Mouse (Mus musculus): ENCODE results near the gene Gpr150. TPM values are rescaled to one million over a fixed set of nuclear protein-coding genes. Genes with fewer than 3 reads are reported as not detected.

Gene Gpr150
- 0.13 TPM in 1 of 2 replicates, not detected in the other for polyA plus RNA-seq (2014; fragmentation: Nextera tagmentation; extraction: Ambion mirVana)

DNA sequence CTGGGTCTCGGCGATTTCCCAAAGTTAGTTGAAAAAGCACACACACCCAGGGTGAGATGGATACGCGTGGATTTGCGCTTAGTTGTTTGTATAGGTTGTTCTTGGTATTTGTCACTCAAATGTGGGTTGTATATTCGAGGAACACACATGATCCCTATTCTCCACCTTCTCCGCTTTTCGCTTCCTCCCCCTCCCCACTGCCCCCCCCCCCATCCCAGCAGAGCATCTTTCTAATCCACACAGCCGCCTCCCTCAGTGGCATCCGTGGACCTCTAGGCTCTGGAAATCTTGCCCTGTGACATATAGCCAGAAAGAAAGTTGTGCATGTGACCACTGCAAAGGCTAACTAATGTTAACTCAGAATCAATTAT lies at the start of gene Gpr150:
Gene Gpr150, minus strand, starts transcription at position 101 of the 371 bp plus-strand sequence.
- H3K27me3 ChIP-seq (ENCODE audit: insufficient read depth, low read length) = peaks cover 46% of the 10 kb centered on the region
- ATAC-seq (ENCODE audit: insufficient read depth) = no peak
- 12% methylated on average over 10 of the region's 10 CpGs for WGBS
- no peaks in the 10 kb centered on the region for H3K9me3 ChIP-seq (ENCODE audit: low read depth, low read length)
- 0 out of 2 replicates have a peak, but pooled peaks cover 5% of the 10 kb centered on the region for H3K4me1 ChIP-seq (ENCODE audit: insufficient read depth)
- H3K9ac ChIP-seq = peak within 1 kb of the TSS; percentile 30; the same call in 1 of the 2 replicates
- H3K36me3 ChIP-seq (ENCODE audit: insufficient read depth) = no peaks in the 10 kb centered on the region
- H3K27ac ChIP-seq (ENCODE audit: low read depth) = no peak within 1 kb of the TSS
- H3K4me2 ChIP-seq = peak within 1 kb of the TSS; percentile 92
- DNase-seq = no peak
- H3K4me3 ChIP-seq (ENCODE audit: low read depth, low read length) = peak within 1 kb of the TSS; percentile 47
- no peak for TF ChIP-seq CTCF (IDR thresholded peaks at IDR 0.05; ENCODE audit: low read depth)

DNA sequence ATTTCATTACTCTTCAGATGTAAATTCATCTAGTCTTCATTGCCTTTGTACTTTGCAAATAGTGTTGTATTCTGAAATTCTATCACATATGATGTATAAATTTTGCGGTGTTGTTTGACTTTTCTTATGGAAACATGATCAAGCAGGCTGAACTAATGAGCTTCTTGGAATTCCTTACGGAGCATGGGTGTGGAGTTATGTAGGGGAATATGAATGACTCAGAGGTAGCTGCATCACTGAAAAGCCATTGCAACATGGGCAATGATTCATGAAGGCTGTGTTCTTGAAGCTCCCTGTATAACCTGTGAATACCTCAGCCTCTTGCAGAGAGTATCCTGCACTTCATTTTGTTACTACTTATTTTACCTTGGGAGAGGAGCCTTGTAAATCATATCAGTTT lies 45.2 kb upstream of the Gpr150 start:
- DNase-seq (no peak), ATAC-seq (ENCODE audit: insufficient read depth) (no peak)
- Histone ChIP-seq H3K4me1 (ENCODE audit: insufficient read depth) (0 out of 2 replicates have a peak, but pooled peaks cover 3% of the 10 kb centered on the region), H3K4me3 (ENCODE audit: low read depth, low read length) (no peak overlapping the region), H3K27me3 (ENCODE audit: insufficient read depth, low read length) (no peaks in the 10 kb centered on the region), H3K9ac (no peak overlapping the region), H3K27ac (ENCODE audit: low read depth) (no peak overlapping the region), H3K4me2 (no peak overlapping the region), H3K9me3 (ENCODE audit: low read depth, low read length) (no peaks in the 10 kb centered on the region), H3K36me3 (ENCODE audit: insufficient read depth) (0 out of 2 replicates have a peak, but pooled peaks cover 2% of the 10 kb centered on the region)
- no peak for TF ChIP-seq CTCF (IDR thresholded peaks at IDR 0.05; ENCODE audit: low read depth)
- WGBS = 87% methylated on average over 2 of the region's 2 CpGs

GRCm38 (mm10) chr13:76098493-76099303 lies 41.9 kb upstream of the Gpr150 start, which contains the start of the genes Arsk and Ttc37:
TSS of gene Arsk (minus strand) at chr13:76098660.
TSS of gene Ttc37 (plus strand) at chr13:76098734.
- H3K4me3 ChIP-seq (ENCODE audit: low read depth, low read length) = peak within 1 kb of the TSS; percentile 69
- no peak for TF ChIP-seq CTCF (IDR thresholded peaks at IDR 0.05; ENCODE audit: low read depth)
- peak within 1 kb of the TSS; percentile 75 for H3K9ac ChIP-seq
- peak; percentile 98 for ATAC-seq (ENCODE audit: insufficient read depth)
- WGBS = under 1% methylated on average over 34 of the region's 34 CpGs
- peak within 1 kb of the TSS; percentile 73 for H3K27ac ChIP-seq (ENCODE audit: low read depth)
- H3K4me2 ChIP-seq = peak within 1 kb of the TSS; percentile 71
- H3K27me3 ChIP-seq (ENCODE audit: insufficient read depth, low read length) = no peaks in the 10 kb centered on the region
- H3K9me3 ChIP-seq (ENCODE audit: low read depth, low read length) = no peaks in the 10 kb centered on the region
- peak; percentile 98 for DNase-seq
- 0 out of 2 replicates have a peak, but pooled peaks cover 3% of the 10 kb centered on the region for H3K4me1 ChIP-seq (ENCODE audit: insufficient read depth)
- H3K36me3 ChIP-seq (ENCODE audit: insufficient read depth) = 0 out of 2 replicates have a peak, but pooled peaks cover 2% of the 10 kb centered on the region

- Histone ChIP-seq H3K4me3 (ENCODE audit: low read depth, low read length) (peak overlapping the region; percentile 69), H3K4me1 (ENCODE audit: insufficient read depth) (0 out of 2 replicates have a peak, but pooled peaks cover 3% of the 10 kb centered on the region), H3K27ac (ENCODE audit: low read depth) (peak overlapping the region; percentile 60; the same call in 1 of the 2 replicates), H3K36me3 (ENCODE audit: insufficient read depth) (0 out of 2 replicates have a peak, but pooled peaks cover 2% of the 10 kb centered on the region), H3K4me2 (peak overlapping the region; percentile 66), H3K9ac (peak overlapping the region; percentile 75), H3K9me3 (ENCODE audit: low read depth, low read length) (no peaks in the 10 kb centered on the region), H3K27me3 (ENCODE audit: insufficient read depth, low read length) (no peaks in the 10 kb centered on the region)
- TF ChIP-seq CTCF (IDR thresholded peaks at IDR 0.05; ENCODE audit: low read depth) = no peak
- DNase-seq = no peak
- peak; percentile 86 for ATAC-seq (ENCODE audit: insufficient read depth)
- WGBS = 2% methylated on average over 16 of the region's 16 CpGs
Measured at GRCm38 (mm10) chr13:76098116-76098492, 41.3 kb upstream of the Gpr150 start.

DNA sequence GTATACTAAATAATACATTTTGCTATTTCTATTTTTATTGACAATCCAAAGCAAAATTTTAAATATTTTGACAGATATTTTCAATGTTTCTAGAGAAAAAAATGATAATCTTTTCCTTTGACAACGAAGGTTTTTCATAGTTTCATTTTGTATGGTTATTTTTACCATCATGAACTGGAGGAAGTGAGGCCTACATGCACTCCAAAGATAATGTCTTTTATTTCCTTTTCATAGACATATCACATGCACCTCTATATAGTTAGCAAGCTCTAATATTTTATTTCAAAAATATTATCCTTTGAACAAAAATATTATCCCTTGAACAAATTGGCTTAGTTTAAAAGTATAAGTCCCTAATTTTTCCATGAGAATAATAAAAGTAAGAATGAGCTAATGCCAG lies 17.5 kb upstream of the Gpr150 start:
- Histone ChIP-seq H3K4me1 (ENCODE audit: insufficient read depth) (no peaks in the 10 kb centered on the region), H3K27ac (ENCODE audit: low read depth) (no peak overlapping the region), H3K9me3 (ENCODE audit: low read depth, low read length) (no peaks in the 10 kb centered on the region), H3K4me2 (no peak overlapping the region), H3K9ac (no peak overlapping the region), H3K4me3 (ENCODE audit: low read depth, low read length) (no peak overlapping the region), H3K36me3 (ENCODE audit: insufficient read depth) (no peaks in the 10 kb centered on the region), H3K27me3 (ENCODE audit: insufficient read depth, low read length) (no peaks in the 10 kb centered on the region)
- no peak for TF ChIP-seq CTCF (IDR thresholded peaks at IDR 0.05; ENCODE audit: low read depth)
- WGBS = 75% methylated on average over 1 of the region's 1 CpGs
- no peak for ATAC-seq (ENCODE audit: insufficient read depth)
- no peak for DNase-seq

DNA sequence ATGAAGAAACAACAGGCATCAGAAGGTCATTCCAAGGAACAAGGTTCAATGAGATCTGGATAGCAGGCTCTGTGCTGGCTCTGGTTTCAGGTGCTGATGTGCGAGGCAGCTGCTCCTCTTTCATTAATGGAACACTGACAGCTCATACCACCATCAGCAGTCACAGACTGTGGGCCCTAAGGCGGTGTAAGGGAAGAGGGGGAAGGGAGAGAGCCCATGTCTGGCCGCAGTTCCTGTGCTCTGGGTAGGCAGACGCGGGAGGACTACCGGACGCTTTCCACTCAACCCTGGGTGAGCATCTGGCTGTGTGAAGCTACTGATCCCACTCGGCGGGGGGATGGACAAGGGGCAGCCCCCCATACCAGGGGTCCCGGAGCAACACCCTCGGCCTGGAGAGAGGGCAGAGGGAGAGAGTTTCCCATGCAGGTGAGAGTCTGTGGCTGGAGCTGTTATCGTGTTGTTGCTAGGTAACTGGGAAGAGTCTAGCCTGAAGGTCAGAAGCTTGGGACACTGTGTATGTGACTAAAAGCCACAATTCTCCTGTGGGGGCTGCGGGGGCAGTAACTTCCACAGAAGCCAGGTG lies 7.7 kb upstream of the Gpr150 start:
- TF ChIP-seq CTCF (IDR thresholded peaks at IDR 0.05; ENCODE audit: low read depth) = no peak
- Histone ChIP-seq H3K36me3 (ENCODE audit: insufficient read depth) (0 out of 2 replicates have a peak, but pooled peaks cover 19% of the 10 kb centered on the region), H3K9ac (no peak overlapping the region), H3K4me2 (no peak overlapping the region), H3K27me3 (ENCODE audit: insufficient read depth, low read length) (no peaks in the 10 kb centered on the region), H3K27ac (ENCODE audit: low read depth) (no peak overlapping the region), H3K4me3 (ENCODE audit: low read depth, low read length) (no peak overlapping the region), H3K9me3 (ENCODE audit: low read depth, low read length) (no peaks in the 10 kb centered on the region), H3K4me1 (ENCODE audit: insufficient read depth) (no peaks in the 10 kb centered on the region)
- WGBS = 81% methylated on average over 13 of the region's 13 CpGs
- no peak for DNase-seq
- no peak for ATAC-seq (ENCODE audit: insufficient read depth)

DNA sequence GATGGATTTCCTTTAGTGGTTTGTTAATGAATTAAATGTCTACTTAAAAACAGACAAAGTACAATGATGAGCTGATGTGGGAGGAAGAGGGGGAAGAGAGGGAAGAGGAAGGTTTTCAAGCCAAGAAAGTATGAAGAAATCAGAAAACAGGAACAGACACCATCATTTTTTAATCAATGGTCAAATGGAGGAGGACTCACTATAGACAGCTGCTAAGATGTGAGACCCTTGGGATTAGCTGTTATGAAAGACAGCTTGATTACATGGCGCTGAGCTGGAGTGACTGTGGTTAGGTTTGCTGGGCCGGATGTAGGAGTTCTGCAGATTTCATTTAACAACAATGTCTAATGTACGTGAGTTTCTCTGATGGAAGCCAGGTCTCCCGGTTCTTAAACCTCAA lies 6.8 kb upstream of the Gpr150 start:
- WGBS = 80% methylated on average over 4 of the region's 4 CpGs
- TF ChIP-seq CTCF (IDR thresholded peaks at IDR 0.05; ENCODE audit: low read depth) = no peak
- no peak overlapping the region for H3K27ac ChIP-seq (ENCODE audit: low read depth)
- H3K9me3 ChIP-seq (ENCODE audit: low read depth, low read length) = no peaks in the 10 kb centered on the region
- DNase-seq (no peak), ATAC-seq (ENCODE audit: insufficient read depth) (no peak)
- H3K4me1 ChIP-seq (ENCODE audit: insufficient read depth) = no peaks in the 10 kb centered on the region
- no peak overlapping the region for H3K4me2 ChIP-seq
- no peaks in the 10 kb centered on the region for H3K27me3 ChIP-seq (ENCODE audit: insufficient read depth, low read length)
- 0 out of 2 replicates have a peak, but pooled peaks cover 19% of the 10 kb centered on the region for H3K36me3 ChIP-seq (ENCODE audit: insufficient read depth)
- H3K4me3 ChIP-seq (ENCODE audit: low read depth, low read length) = no peak overlapping the region
- no peak overlapping the region for H3K9ac ChIP-seq

All from lung, embryonic 14.5 days (tissue).